Comparison of ENCODE assay signal across 9 mouse cellular contexts in genomic region chr5:130266651-130267050, GRCm38 (mm10). TPM values are rescaled to one million over a fixed set of nuclear protein-coding genes. Genes with fewer than 3 reads are reported as not detected.
DNase-seq lines count a peak whose midpoint lies in the region; ATAC-seq and TF ChIP-seq lines count a peak whose summit lies in the region.
"Had no signal": no experiment of that assay in that cellular context is flagged by ENCODE, and none has a peak within 500 bp of the region (broad histone marks: within the 10 kb centered on the region; RNA-seq: fewer than 3 reads in every experiment).

No protein-coding gene starts in this region.

- H3K4me1 ChIP-seq in kidney, adult 2 months (ENCODE audit: control insufficient read depth, insufficient read depth, low read length): peaks cover 4% of the 10 kb centered on the region; the same call in 1 of the 2 replicates
- H3K4me1 ChIP-seq in embryonic facial prominence, embryonic 10.5 days: no peaks in the 10 kb centered on the region
- H3K4me1 ChIP-seq in olfactory bulb, adult 2 months (ENCODE audit: control insufficient read depth, insufficient read depth, low read length): peaks cover 11% of the 10 kb centered on the region
- no peaks in the 10 kb centered on the region for H3K4me1 ChIP-seq in forebrain, embryonic 15.5 days
- H3K4me1 ChIP-seq: lung, embryonic 15.5 days had no signal

- intact Hi-C loops in heart, postnatal 36 days (cut with DNase I): no loop called here

- H3K4me2 ChIP-seq in forebrain, embryonic 15.5 days (replicated peaks): no peak overlapping the region
- H3K4me2 ChIP-seq: lung, embryonic 15.5 days had no signal

- DNase-seq in kidney, adult 2 months: no peak
- no peak for DNase-seq in kidney, adult 9 months
- peak; percentile 38 to 49 for DNase-seq in CD8-positive naive resting alpha-beta T cell, adult 2 months (ENCODE audit: low read depth in 2 of 2, low spot score in 2 of 2)
- DNase-seq in WW6 (ENCODE audit: low read depth, low spot score): peak; percentile 48
- DNase-seq in embryonic facial prominence, embryonic 10.5 days (ENCODE audit: low spot score): peak; percentile 55
- DNase-seq in heart, postnatal 36 days: no peak

- no peak overlapping the region for H3K4me3 ChIP-seq in kidney, adult 2 months (ENCODE audit: insufficient read depth, low read depth, low read length)
- H3K4me3 ChIP-seq in embryonic facial prominence, embryonic 10.5 days: no peak overlapping the region
- no peak overlapping the region for H3K4me3 ChIP-seq in olfactory bulb, adult 2 months (ENCODE audit: insufficient read depth, low read depth, low read length)
- no peak overlapping the region for H3K4me3 ChIP-seq in forebrain, embryonic 15.5 days
- H3K4me3 ChIP-seq: lung, embryonic 15.5 days had no signal

- WGBS in kidney, adult 2 months: 86% methylated on average over 7 of the region's 7 CpGs
- WGBS in embryonic facial prominence, embryonic 10.5 days: 88% methylated on average over 7 of the region's 7 CpGs
- WGBS in olfactory bulb, adult 2 months: 78% methylated on average over 7 of the region's 7 CpGs
- WGBS in forebrain, embryonic 15.5 days: 80% methylated on average over 7 of the region's 7 CpGs

- no peak overlapping the region for H3K27ac ChIP-seq in kidney, adult 2 months (ENCODE audit: insufficient read depth, low read depth, low read length)
- H3K27ac ChIP-seq in embryonic facial prominence, embryonic 10.5 days (replicated peaks): no peak overlapping the region
- H3K27ac ChIP-seq in olfactory bulb, adult 2 months (ENCODE audit: insufficient read depth, low read depth, low read length): no peak overlapping the region
- no peak overlapping the region for H3K27ac ChIP-seq in forebrain, embryonic 15.5 days (replicated peaks)
- H3K27ac ChIP-seq: lung, embryonic 15.5 days had no signal

- no peak overlapping the region for H3K9ac ChIP-seq in forebrain, embryonic 15.5 days (replicated peaks)
- H3K9ac ChIP-seq: lung, embryonic 15.5 days had no signal

- TF ChIP-seq POLR2A in kidney, adult 2 months (IDR thresholded peaks at IDR 0.05; ENCODE audit: low read depth, low read length): no peak
- no peak for TF ChIP-seq POLR2A in olfactory bulb, adult 2 months (IDR thresholded peaks at IDR 0.05; ENCODE audit: insufficient read depth, low read depth, low read length)

- no peaks in the 10 kb centered on the region for H3K9me3 ChIP-seq in embryonic facial prominence, embryonic 10.5 days
- no peaks in the 10 kb centered on the region for H3K9me3 ChIP-seq in forebrain, embryonic 15.5 days
- H3K9me3 ChIP-seq: lung, embryonic 15.5 days had no signal

- no peak for ATAC-seq in forebrain, embryonic 15.5 days (replicated peaks)

- no peaks in the 10 kb centered on the region; the same call in 1 of the 2 replicates for H3K36me3 ChIP-seq in kidney, adult 2 months (ENCODE audit: control insufficient read depth, insufficient read depth, low read length)
- peaks cover 94% of the 10 kb centered on the region for H3K36me3 ChIP-seq in embryonic facial prominence, embryonic 10.5 days (replicated peaks)
- peaks cover 27% of the 10 kb centered on the region; the same call in 1 of the 2 replicates for H3K36me3 ChIP-seq in forebrain, embryonic 15.5 days

- TF ChIP-seq CTCF in kidney, adult 2 months (conservative IDR thresholded peaks at IDR 0.05; ENCODE audit: insufficient read depth, insufficient read length, low read depth, low read length): peak; percentile 35
- peak; percentile 36; the same call in 1 of the 2 replicates for TF ChIP-seq CTCF in olfactory bulb, adult 2 months (IDR thresholded peaks at IDR 0.05; ENCODE audit: insufficient read depth, low read depth, low read length)

- H3K27me3 ChIP-seq in kidney, adult 2 months (replicated peaks; ENCODE audit: control insufficient read depth, insufficient read depth, low read length): no peaks in the 10 kb centered on the region
- no peaks in the 10 kb centered on the region for H3K27me3 ChIP-seq in embryonic facial prominence, embryonic 10.5 days (replicated peaks; ENCODE audit: low read depth, poor library complexity, severe bottlenecking)
- no peaks in the 10 kb centered on the region for H3K27me3 ChIP-seq in forebrain, embryonic 15.5 days
- H3K27me3 ChIP-seq: lung, embryonic 15.5 days had no signal

RNA-seq across cellular contexts. Expression of gene Tyw1, which starts 11.2 kb away (rescaled TPM):
- 12.1 and 12.7 TPM in 2 replicates for polyA plus RNA-seq in kidney, adult 2 months (2012; rRNA removed)
- polyA plus RNA-seq in embryonic facial prominence, embryonic 10.5 days (2016; fragmentation: Nextera tagmentation; extraction: Ambion mirVana): 32.8 and 33.2 TPM in 2 replicates
- polyA plus RNA-seq in olfactory bulb, adult 2 months (2012; ENCODE audit: insufficient read depth, insufficient read length, low replicate concordance, missing spikeins): not detected in 2 replicates
- total RNA-seq in heart, postnatal 36 days (2021): 10 to 100 TPM in 1 of 2 experiments, 1 to 10 TPM in 1; 8.6 to 10.2 TPM
- 24.8 and 27.1 TPM in 2 replicates for polyA plus RNA-seq in forebrain, embryonic 15.5 days (2015; fragmentation: Nextera tagmentation; extraction: Ambion mirVana)

RNA-seq across cellular contexts. Expression of gene Sbds, which starts 11.3 kb away (rescaled TPM):
- polyA plus RNA-seq in kidney, adult 2 months (2012; rRNA removed): 33.7 and 40.7 TPM in 2 replicates
- polyA plus RNA-seq in embryonic facial prominence, embryonic 10.5 days (2016; fragmentation: Nextera tagmentation; extraction: Ambion mirVana): 69.9 and 75.6 TPM in 2 replicates
- polyA plus RNA-seq in olfactory bulb, adult 2 months (2012; ENCODE audit: insufficient read depth, insufficient read length, low replicate concordance, missing spikeins): not detected in 2 replicates
- 10 to 100 TPM; 47.1 to 49.6 TPM for total RNA-seq in heart, postnatal 36 days (2021)
- polyA plus RNA-seq in forebrain, embryonic 15.5 days (2015; fragmentation: Nextera tagmentation; extraction: Ambion mirVana): 60.0 and 64.3 TPM in 2 replicates

RNA-seq across cellular contexts. Expression of gene Tmem248, which starts 49.8 kb away (rescaled TPM):
- polyA plus RNA-seq in kidney, adult 2 months (2012; rRNA removed): 29.2 and 30.9 TPM in 2 replicates
- polyA plus RNA-seq in embryonic facial prominence, embryonic 10.5 days (2016; fragmentation: Nextera tagmentation; extraction: Ambion mirVana): 37.7 and 39.1 TPM in 2 replicates
- polyA plus RNA-seq in olfactory bulb, adult 2 months (2012; ENCODE audit: insufficient read depth, insufficient read length, low replicate concordance, missing spikeins): not detected in 2 replicates
- total RNA-seq in heart, postnatal 36 days (2021): 10 to 100 TPM; 34.4 to 38.5 TPM
- 23.0 and 24.1 TPM in 2 replicates for polyA plus RNA-seq in forebrain, embryonic 15.5 days (2015; fragmentation: Nextera tagmentation; extraction: Ambion mirVana)

Comparison
In these comparisons a context has a peak if more than half of its experiments do, and no peak if none do; other contexts are left out.
1. DNase-seq: peak in CD8-positive naive resting alpha-beta T cell, adult 2 months (2 of 2), WW6 (single experiment) and embryonic facial prominence, embryonic 10.5 days (single experiment); none in kidney, adult 2 months (single experiment), kidney, adult 9 months (single experiment) and heart, postnatal 36 days (0 of 2).
2. RNA of gene Tyw1, which starts 11.2 kb away (polyA plus RNA-seq): 32.8 to 33.2 TPM in embryonic facial prominence, embryonic 10.5 days, 24.8 to 27.1 TPM in forebrain, embryonic 15.5 days and 12.1 to 12.7 TPM in kidney, adult 2 months; not detected in olfactory bulb, adult 2 months; every median in the first group is over 10 times any median in the second.